Mouse (Mus musculus) midbrain, embryonic 13.5 days (tissue): ENCODE results near the gene Ppp1ca. TPM values are rescaled to one million over a fixed set of nuclear protein-coding genes. Genes with fewer than 3 reads are reported as not detected.

Source experiments
- ATAC-seq: fragments of 200-750 bp; cut with Nextera tagmentation; 2 replicates; pipeline ENCODE4 v1.8.0; 2017; ENCODE audit warnings: mild to moderate bottlenecking, moderate TSS enrichment, moderate library complexity
- H3K27ac ChIP-seq: fragments of 300-500 bp; sonication (generic); 2 replicates; pipeline ENCODE4 v1.5.1; 2015; ENCODE audit warnings: inconsistent platforms, mild to moderate bottlenecking, moderate library complexity
- H3K27me3 ChIP-seq: fragments of 300-500 bp; sonication (generic); 2 replicates; pipeline ENCODE4 v1.6.1; 2015; ENCODE audit warnings: mild to moderate bottlenecking, inconsistent platforms
- H3K36me3 ChIP-seq: fragments of 300-500 bp; sonication (generic); 2 replicates; pipeline ENCODE4 v1.6.1; 2015; ENCODE audit warnings: mild to moderate bottlenecking, inconsistent platforms
- H3K4me1 ChIP-seq: fragments of 300-500 bp; sonication (generic); replicated peaks from 2 replicates; pipeline ENCODE4 v1.6.1; 2015; ENCODE audit warnings: inconsistent platforms
- H3K4me2 ChIP-seq: fragments of 300-500 bp; sonication (generic); replicated peaks from 2 replicates; pipeline ENCODE4 v1.6.1; 2015; ENCODE audit warnings: moderate library complexity, mild to moderate bottlenecking, inconsistent platforms
- H3K4me3 ChIP-seq: fragments of 300-500 bp; sonication (generic); replicated peaks from 2 replicates; pipeline ENCODE4 v1.5.1; 2015; ENCODE audit warnings: mild to moderate bottlenecking, inconsistent platforms
- H3K9ac ChIP-seq: fragments of 300-500 bp; sonication (generic); replicated peaks from 2 replicates; pipeline ENCODE4 v1.6.1; 2015; ENCODE audit warnings: mild to moderate bottlenecking, inconsistent platforms
- H3K9me3 ChIP-seq: fragments of 300-500 bp; sonication (generic); 2 replicates; pipeline ENCODE4 v1.6.1; 2016; ENCODE audit warnings: mild to moderate bottlenecking, inconsistent platforms
- WGBS: fragments of 180-500 bp; shearing (Covaris S2); methylation state at CpG from one replicate; pipeline ENCODE4 v1.1.7; 2015; 5-methylcytosine and 5-hydroxymethylcytosine counted together
- microRNA-seq: library from miRNA; unstranded; fragments of <30 nt; microRNA quantifications from one replicate; pipeline ENCODE4, GENCODE M21; 2016
- polyA plus RNA-seq: library from polyadenylated mRNA; unstranded; fragments of >200 nt; fragmentation: Nextera tagmentation; extraction: Ambion mirVana; gene quantifications from 2 replicates; pipeline ENCODE4 v1.2.1, GENCODE M21; 2015

The Ppp1ca gene
- polyA plus RNA-seq, 1 experiment from 2014 or later = 651 TPM

DNA sequence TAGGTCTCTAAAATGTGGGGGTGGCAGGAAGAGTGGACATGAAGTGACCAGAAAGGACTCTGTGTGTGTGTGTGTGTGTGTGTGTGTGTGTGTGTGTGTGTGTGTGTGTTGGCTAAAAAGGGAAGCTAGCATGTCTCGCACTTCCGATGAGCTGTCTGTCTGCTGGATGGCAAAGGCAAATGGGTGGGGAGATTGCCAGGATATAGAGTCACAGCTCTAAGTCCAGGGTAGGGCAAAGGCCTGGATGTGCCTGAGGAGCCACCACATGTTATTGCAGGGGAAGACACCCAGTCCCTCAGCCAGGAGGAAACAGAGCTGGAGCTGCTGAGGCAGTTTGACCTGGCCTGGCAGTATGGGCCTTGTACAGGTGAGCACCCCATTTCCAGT is 40.3 kb downstream of the Ppp1ca start:
- Histone ChIP-seq H3K9ac (peak overlapping the region; percentile 75), H3K36me3 (no peaks in the 10 kb centered on the region), H3K27me3 (peaks cover 37% of the 10 kb centered on the region), H3K4me3 (peak overlapping the region; percentile 60), H3K4me2 (peak overlapping the region; percentile 86), H3K4me1 (peaks cover 11% of the 10 kb centered on the region), H3K9me3 (no peaks in the 10 kb centered on the region), H3K27ac (peak overlapping the region; percentile 79)
- ATAC-seq = 0 out of 2 replicates have a peak, but pooled peaks have one; percentile 3
- WGBS = 47% methylated on average over 2 of the region's 2 CpGs

GRCm38 (mm10) chr19:4232651-4233050 is 40.8 kb downstream of the Ppp1ca start:
- Histone ChIP-seq H3K9ac (peak overlapping the region; percentile 75), H3K36me3 (no peaks in the 10 kb centered on the region), H3K27me3 (peaks cover 35% of the 10 kb centered on the region), H3K4me3 (peak overlapping the region; percentile 60; the same call in 1 of the 2 replicates), H3K9me3 (no peaks in the 10 kb centered on the region), H3K27ac (no peak overlapping the region), H3K4me2 (peak overlapping the region; percentile 86), H3K4me1 (peaks cover 11% of the 10 kb centered on the region)
- ATAC-seq = no peak
- WGBS = 83% methylated on average over 7 of the region's 7 CpGs

DNA sequence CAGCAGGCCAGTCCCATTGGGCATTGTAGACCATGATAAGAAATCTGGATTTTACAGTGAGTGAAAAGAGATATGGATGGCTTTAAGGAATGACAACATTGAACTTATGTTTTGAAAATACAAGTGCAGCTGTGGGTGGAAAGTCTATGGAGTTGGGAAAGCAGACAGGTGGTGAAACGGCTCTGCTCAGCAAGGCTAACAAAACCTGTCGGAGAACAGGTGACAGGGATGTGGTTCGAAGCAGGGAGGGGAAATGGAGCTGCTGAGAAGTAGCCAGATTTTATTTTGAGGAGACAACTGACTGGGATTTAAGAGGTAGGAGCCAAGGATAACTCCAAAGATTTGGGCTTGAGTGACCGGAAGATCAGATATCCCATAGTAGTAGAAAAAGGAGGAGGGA is 42.7 kb downstream of the Ppp1ca start:
- Histone ChIP-seq H3K9me3 (no peaks in the 10 kb centered on the region), H3K27me3 (peaks cover 20% of the 10 kb centered on the region), H3K4me2 (no peak overlapping the region), H3K27ac (no peak overlapping the region), H3K4me1 (peaks cover 11% of the 10 kb centered on the region), H3K9ac (no peak overlapping the region), H3K36me3 (no peaks in the 10 kb centered on the region), H3K4me3 (no peak overlapping the region)
- WGBS = 78% methylated on average over 4 of the region's 4 CpGs
- no peak for ATAC-seq

DNA sequence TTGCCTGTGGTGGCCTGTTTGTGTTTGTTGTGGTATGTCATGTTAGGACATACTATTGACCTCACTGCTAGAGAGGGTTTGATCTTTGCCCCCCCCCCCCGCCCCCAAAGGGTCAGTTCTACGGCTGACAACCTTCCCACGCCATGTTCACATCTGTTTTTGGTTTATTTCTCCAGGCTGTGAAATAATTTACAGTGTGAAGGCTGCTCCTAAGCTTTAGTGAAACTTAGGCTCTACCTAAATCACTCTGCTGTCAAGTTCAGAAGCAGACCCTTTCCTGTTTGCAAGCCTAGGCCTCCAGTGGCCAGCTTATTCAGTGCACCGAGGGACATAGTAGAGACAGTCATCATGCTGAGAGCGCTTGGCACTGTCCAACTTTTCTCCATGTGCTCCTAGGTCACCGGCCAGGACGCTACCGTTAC is 48.4 kb downstream of the Ppp1ca start:
- ATAC-seq = no peak
- H3K36me3 ChIP-seq = no peaks in the 10 kb centered on the region
- no peak overlapping the region for H3K4me3 ChIP-seq
- no peak overlapping the region for H3K27ac ChIP-seq
- H3K4me1 ChIP-seq = no peaks in the 10 kb centered on the region
- no peaks in the 10 kb centered on the region for H3K27me3 ChIP-seq
- H3K4me2 ChIP-seq = no peak overlapping the region
- no peak overlapping the region for H3K9ac ChIP-seq
- H3K9me3 ChIP-seq = no peaks in the 10 kb centered on the region
- 81% methylated on average over 8 of the region's 8 CpGs for WGBS

DNA sequence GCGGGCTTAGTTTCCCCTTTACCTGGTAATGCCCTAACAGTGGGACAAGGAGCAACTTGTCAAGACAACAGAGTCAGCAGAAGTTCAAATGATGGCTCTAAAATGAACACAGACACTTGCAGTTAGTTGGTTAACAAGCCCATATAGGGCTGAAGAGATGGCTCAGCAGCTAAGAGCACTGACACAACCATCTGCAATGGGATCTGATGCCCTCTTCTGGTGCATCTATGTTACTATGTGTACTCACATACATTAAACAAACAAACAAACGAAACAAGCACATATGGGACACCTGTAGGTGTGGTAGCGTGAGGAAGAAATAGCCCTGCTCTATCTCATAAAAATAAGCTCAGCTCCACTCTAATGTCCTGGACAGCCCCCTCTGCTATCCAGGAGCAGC is 50.6 kb downstream of the Ppp1ca start:
- ATAC-seq = no peak
- Histone ChIP-seq H3K4me1 (no peaks in the 10 kb centered on the region), H3K9me3 (no peaks in the 10 kb centered on the region), H3K9ac (no peak overlapping the region), H3K27ac (no peak overlapping the region), H3K4me2 (no peak overlapping the region), H3K4me3 (no peak overlapping the region), H3K27me3 (no peaks in the 10 kb centered on the region), H3K36me3 (no peaks in the 10 kb centered on the region)
- 73% methylated on average over 3 of the region's 3 CpGs for WGBS

DNA sequence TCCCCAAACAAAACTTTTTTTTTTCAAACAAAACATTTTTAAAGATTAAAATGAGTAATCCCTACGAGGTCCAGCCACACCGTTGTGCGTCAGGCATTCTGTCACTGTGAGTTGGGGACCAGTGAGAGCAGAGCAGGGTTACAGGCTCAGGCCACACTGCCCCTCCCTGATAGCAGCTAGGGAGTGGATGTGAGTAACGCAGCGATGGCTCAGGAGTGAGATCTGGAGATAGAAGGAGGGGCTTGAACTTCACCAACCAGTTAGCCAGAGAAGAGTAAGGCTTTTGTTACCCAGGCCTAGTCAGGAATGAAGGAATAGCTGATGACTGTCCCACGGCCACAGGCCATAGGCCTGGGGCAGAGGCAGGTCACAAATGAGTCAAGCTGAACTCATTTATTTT is 52.9 kb downstream of the Ppp1ca start:
- 88% methylated on average over 6 of the region's 6 CpGs for WGBS
- H3K36me3 ChIP-seq = no peaks in the 10 kb centered on the region
- H3K27me3 ChIP-seq = no peaks in the 10 kb centered on the region
- no peak for ATAC-seq
- no peak overlapping the region for H3K9ac ChIP-seq
- no peaks in the 10 kb centered on the region for H3K4me1 ChIP-seq
- H3K9me3 ChIP-seq = no peaks in the 10 kb centered on the region
- no peak overlapping the region for H3K27ac ChIP-seq
- no peak overlapping the region for H3K4me2 ChIP-seq
- H3K4me3 ChIP-seq = no peak overlapping the region

Small RNA genes within 50 kb of the gene (microRNA-seq; reads per million reads assigned to microRNA genes)
- not detected for gene Gm26115

Other genes with a start within 250 kb of the Ppp1ca start
- not detected in 2 replicates for gene Aldh3b3, start 233.4 kb upstream of the Ppp1ca start, polyA plus RNA-seq
- gene Aldh3b2, start 219.7 kb upstream of the Ppp1ca start, polyA plus RNA-seq = 0.09 and 0.18 TPM in 2 replicates
- gene Acy3, start 205.5 kb upstream of the Ppp1ca start, polyA plus RNA-seq = 1.2 and 1.5 TPM in 2 replicates
- not detected in 2 replicates for gene Tbx10, start 199.3 kb upstream of the Ppp1ca start, polyA plus RNA-seq
- 25.2 and 26.4 TPM in 2 replicates for gene Nudt8, start 191.5 kb upstream of the Ppp1ca start, polyA plus RNA-seq
- 4.9 and 5.5 TPM in 2 replicates for gene Gm49405, start 191.4 kb upstream of the Ppp1ca start, polyA plus RNA-seq
- gene Doc2g, start 188.8 kb upstream of the Ppp1ca start, polyA plus RNA-seq = 5.1 and 7.8 TPM in 2 replicates
- gene Ndufv1, start 179.3 kb upstream of the Ppp1ca start, polyA plus RNA-seq = 203 and 210 TPM in 2 replicates
- 372 and 375 TPM in 2 replicates for gene Gstp1, start 154.1 kb upstream of the Ppp1ca start, polyA plus RNA-seq
- 1.3 and 3.9 TPM in 2 replicates for gene Gstp2, start 146.0 kb upstream of the Ppp1ca start, polyA plus RNA-seq
- not detected in 2 replicates for gene Gstp3, start 132.5 kb upstream of the Ppp1ca start, polyA plus RNA-seq
- gene Cabp2, start 110.5 kb upstream of the Ppp1ca start, polyA plus RNA-seq = not detected in 2 replicates
- 78.7 and 82.1 TPM in 2 replicates for gene Cdk2ap2, start 94.9 kb upstream of the Ppp1ca start, polyA plus RNA-seq
- 45.0 and 45.9 TPM in 2 replicates for gene Pitpnm1, start 92.1 kb upstream of the Ppp1ca start, polyA plus RNA-seq
- gene Aip, start 66.2 kb upstream of the Ppp1ca start, polyA plus RNA-seq = 79.8 and 80.9 TPM in 2 replicates
- 0.05 and 0.08 TPM in 2 replicates for gene Gpr152, start 52.3 kb upstream of the Ppp1ca start, polyA plus RNA-seq
- 0.19 and 0.34 TPM in 2 replicates for gene Cabp4, start 48.0 kb upstream of the Ppp1ca start, polyA plus RNA-seq
- 121 and 127 TPM in 2 replicates for gene Coro1b, start 43.4 kb upstream of the Ppp1ca start, polyA plus RNA-seq
- 0.24 and 0.50 TPM in 2 replicates for gene Ptprcap, start 38.5 kb upstream of the Ppp1ca start, polyA plus RNA-seq
- gene Rps6kb2, start 28.7 kb upstream of the Ppp1ca start, polyA plus RNA-seq = 60.5 and 62.9 TPM in 2 replicates
- 4.2 and 4.8 TPM in 2 replicates for gene Carns1, start 16.6 kb upstream of the Ppp1ca start, polyA plus RNA-seq
- gene Tbc1d10c, start 781 bp upstream of the Ppp1ca start, polyA plus RNA-seq = 0.78 and 0.93 TPM in 2 replicates
- gene Rad9a, start 9.6 kb downstream of the Ppp1ca start, polyA plus RNA-seq = 24.9 and 26.3 TPM in 2 replicates
- 0.64 and 0.70 TPM in 2 replicates for gene Clcf1, start 22.2 kb downstream of the Ppp1ca start, polyA plus RNA-seq
- not detected in 2 replicates for gene AC109138.7, start 22.3 kb downstream of the Ppp1ca start, polyA plus RNA-seq
- gene Pold4, start 39.8 kb downstream of the Ppp1ca start, polyA plus RNA-seq = 14.5 and 15.3 TPM in 2 replicates
- gene Ssh3, start 77.1 kb downstream of the Ppp1ca start, polyA plus RNA-seq = 6.0 and 8.7 TPM in 2 replicates
- gene Ankrd13d, start 91.1 kb downstream of the Ppp1ca start, polyA plus RNA-seq = 23.4 and 27.8 TPM in 2 replicates
- gene Grk2, start 114.2 kb downstream of the Ppp1ca start, polyA plus RNA-seq = 18.0 and 20.9 TPM in 2 replicates
- 37.5 and 43.0 TPM in 2 replicates for gene Kdm2a, start 206.2 kb downstream of the Ppp1ca start, polyA plus RNA-seq
- gene Rhod, start 247.4 kb downstream of the Ppp1ca start, polyA plus RNA-seq = 4.2 and 10.3 TPM in 2 replicates